Mouse (Mus musculus): ENCODE results near the gene Olfr763. TPM values are rescaled to one million over a fixed set of nuclear protein-coding genes. Genes with fewer than 3 reads are reported as not detected.

The Olfr763 gene
- not detected in 2 replicates for polyA plus RNA-seq (2015; fragmentation: Nextera tagmentation; extraction: Ambion mirVana)

- no peak for ATAC-seq
- H3K9me3 ChIP-seq (ENCODE audit: control insufficient read depth, low read length) = 0 out of 2 replicates have a peak, but pooled peaks cover 5% of the 10 kb centered on the region
- H3K4me3 ChIP-seq (ENCODE audit: low read length) = no peak within 1 kb of the TSS
- no peak within 1 kb of the TSS for H3K4me2 ChIP-seq (ENCODE audit: low read depth, low read length)
- H3K27ac ChIP-seq (ENCODE audit: low read length) = no peak within 1 kb of the TSS
- 71% methylated on average over 2 of the region's 2 CpGs for WGBS
- H3K27me3 ChIP-seq (replicated peaks; ENCODE audit: control insufficient read depth, insufficient read depth, low read length) = no peaks in the 10 kb centered on the region
- H3K36me3 ChIP-seq (ENCODE audit: control insufficient read depth, insufficient read depth, low read length) = no peaks in the 10 kb centered on the region
- H3K4me1 ChIP-seq (ENCODE audit: control insufficient read depth, insufficient read depth, low read length) = no peaks in the 10 kb centered on the region
- H3K9ac ChIP-seq (ENCODE audit: low read depth, low read length) = no peak within 1 kb of the TSS
These were observed at the start of gene Olfr763 for GRCm38 (mm10) chr10:129010288-129010841. TSS of gene Olfr763 (plus strand) at chr10:129010791.

GRCm38 (mm10) chr10:128964961-128965360 is 45.6 kb upstream of the Olfr763 start:
- Histone ChIP-seq H3K4me1 (ENCODE audit: control insufficient read depth, insufficient read depth, low read length) (peaks cover 27% of the 10 kb centered on the region; the same call in 1 of the 2 replicates), H3K9ac (ENCODE audit: low read depth, low read length) (no peak overlapping the region), H3K27ac (ENCODE audit: low read length) (no peak overlapping the region), H3K4me2 (ENCODE audit: low read depth, low read length) (no peak overlapping the region), H3K36me3 (ENCODE audit: control insufficient read depth, insufficient read depth, low read length) (no peaks in the 10 kb centered on the region), H3K27me3 (replicated peaks; ENCODE audit: control insufficient read depth, insufficient read depth, low read length) (no peaks in the 10 kb centered on the region), H3K4me3 (ENCODE audit: low read length) (no peak overlapping the region), H3K9me3 (ENCODE audit: control insufficient read depth, low read length) (no peaks in the 10 kb centered on the region)
- 0 out of 2 replicates have a peak, but pooled peaks have one; percentile 12 for ATAC-seq
- WGBS = 58% methylated on average over 2 of the region's 2 CpGs

- H3K27ac ChIP-seq (ENCODE audit: low read length) = peak overlapping the region; percentile 69; the same call in 1 of the 2 replicates
- no peak for ATAC-seq
These were observed 44.7 kb upstream of the Olfr763 start for GRCm38 (mm10) chr10:128965871-128966270.

GRCm38 (mm10) chr10:128968341-128968749 is 42.2 kb upstream of the Olfr763 start:
- ATAC-seq = peak; percentile 68
- no peak overlapping the region for H3K4me3 ChIP-seq (ENCODE audit: low read length)
- no peaks in the 10 kb centered on the region for H3K27me3 ChIP-seq (replicated peaks; ENCODE audit: control insufficient read depth, insufficient read depth, low read length)
- H3K36me3 ChIP-seq (ENCODE audit: control insufficient read depth, insufficient read depth, low read length) = no peaks in the 10 kb centered on the region
- no peak overlapping the region for H3K4me2 ChIP-seq (ENCODE audit: low read depth, low read length)
- WGBS = 25% methylated on average over 1 of the region's 1 CpGs
- H3K9me3 ChIP-seq (ENCODE audit: control insufficient read depth, low read length) = no peaks in the 10 kb centered on the region
- H3K9ac ChIP-seq (ENCODE audit: low read depth, low read length) = no peak overlapping the region
- H3K4me1 ChIP-seq (ENCODE audit: control insufficient read depth, insufficient read depth, low read length) = peaks cover 12% of the 10 kb centered on the region; the same call in 1 of the 2 replicates
- no peak overlapping the region for H3K27ac ChIP-seq (ENCODE audit: low read length)

More at GRCm38 (mm10) chr10:128965871-128966270, 44.7 kb upstream of the Olfr763 start:
- 63% methylated on average over 6 of the region's 6 CpGs for WGBS
- no peaks in the 10 kb centered on the region for H3K36me3 ChIP-seq (ENCODE audit: control insufficient read depth, insufficient read depth, low read length)
- no peak overlapping the region for H3K4me3 ChIP-seq (ENCODE audit: low read length)
- H3K9me3 ChIP-seq (ENCODE audit: control insufficient read depth, low read length) = no peaks in the 10 kb centered on the region
- H3K4me2 ChIP-seq (ENCODE audit: low read depth, low read length) = no peak overlapping the region
- H3K4me1 ChIP-seq (ENCODE audit: control insufficient read depth, insufficient read depth, low read length) = peaks cover 20% of the 10 kb centered on the region; the same call in 1 of the 2 replicates
- no peaks in the 10 kb centered on the region for H3K27me3 ChIP-seq (replicated peaks; ENCODE audit: control insufficient read depth, insufficient read depth, low read length)
- no peak overlapping the region for H3K9ac ChIP-seq (ENCODE audit: low read depth, low read length)

GRCm38 (mm10) chr10:128970740-128971250 is 39.8 kb upstream of the Olfr763 start:
- Histone ChIP-seq H3K4me1 (ENCODE audit: control insufficient read depth, insufficient read depth, low read length) (peaks cover 3% of the 10 kb centered on the region; the same call in 1 of the 2 replicates), H3K27ac (ENCODE audit: low read length) (no peak overlapping the region), H3K36me3 (ENCODE audit: control insufficient read depth, insufficient read depth, low read length) (no peaks in the 10 kb centered on the region), H3K27me3 (replicated peaks; ENCODE audit: control insufficient read depth, insufficient read depth, low read length) (no peaks in the 10 kb centered on the region), H3K9me3 (ENCODE audit: control insufficient read depth, low read length) (no peaks in the 10 kb centered on the region), H3K9ac (ENCODE audit: low read depth, low read length) (no peak overlapping the region), H3K4me2 (ENCODE audit: low read depth, low read length) (no peak overlapping the region), H3K4me3 (ENCODE audit: low read length) (no peak overlapping the region)
- WGBS = 39% methylated on average over 1 of the region's 1 CpGs
- ATAC-seq = no peak; the same call in 1 of the 2 replicates

GRCm38 (mm10) chr10:128972841-128973240 is 37.8 kb upstream of the Olfr763 start:
- H3K9me3 ChIP-seq (ENCODE audit: control insufficient read depth, low read length) = no peaks in the 10 kb centered on the region
- H3K27ac ChIP-seq (ENCODE audit: low read length) = no peak overlapping the region
- peaks cover 3% of the 10 kb centered on the region; the same call in 1 of the 2 replicates for H3K4me1 ChIP-seq (ENCODE audit: control insufficient read depth, insufficient read depth, low read length)
- H3K4me2 ChIP-seq (ENCODE audit: low read depth, low read length) = no peak overlapping the region
- no peak for ATAC-seq
- H3K36me3 ChIP-seq (ENCODE audit: control insufficient read depth, insufficient read depth, low read length) = no peaks in the 10 kb centered on the region
- no peak overlapping the region for H3K9ac ChIP-seq (ENCODE audit: low read depth, low read length)
- WGBS = 73% methylated on average over 4 of the region's 4 CpGs
- no peak overlapping the region for H3K4me3 ChIP-seq (ENCODE audit: low read length)
- H3K27me3 ChIP-seq (replicated peaks; ENCODE audit: control insufficient read depth, insufficient read depth, low read length) = no peaks in the 10 kb centered on the region

- WGBS = 52% methylated on average over 3 of the region's 3 CpGs
- Histone ChIP-seq H3K36me3 (ENCODE audit: control insufficient read depth, insufficient read depth, low read length) (no peaks in the 10 kb centered on the region), H3K4me3 (ENCODE audit: low read length) (no peak overlapping the region), H3K9ac (ENCODE audit: low read depth, low read length) (no peak overlapping the region), H3K9me3 (ENCODE audit: control insufficient read depth, low read length) (no peaks in the 10 kb centered on the region), H3K4me1 (ENCODE audit: control insufficient read depth, insufficient read depth, low read length) (no peaks in the 10 kb centered on the region), H3K27me3 (replicated peaks; ENCODE audit: control insufficient read depth, insufficient read depth, low read length) (no peaks in the 10 kb centered on the region), H3K4me2 (ENCODE audit: low read depth, low read length) (no peak overlapping the region), H3K27ac (ENCODE audit: low read length) (no peak overlapping the region)
- ATAC-seq = no peak
These were observed 34.2 kb upstream of the Olfr763 start for GRCm38 (mm10) chr10:128976395-128976794.

GRCm38 (mm10) chr10:128977522-128978114 is 33.0 kb upstream of the Olfr763 start:
- no peaks in the 10 kb centered on the region for H3K27me3 ChIP-seq (replicated peaks; ENCODE audit: control insufficient read depth, insufficient read depth, low read length)
- H3K9ac ChIP-seq (ENCODE audit: low read depth, low read length) = no peak overlapping the region
- no peak overlapping the region for H3K27ac ChIP-seq (ENCODE audit: low read length)
- H3K36me3 ChIP-seq (ENCODE audit: control insufficient read depth, insufficient read depth, low read length) = no peaks in the 10 kb centered on the region
- no peaks in the 10 kb centered on the region for H3K4me1 ChIP-seq (ENCODE audit: control insufficient read depth, insufficient read depth, low read length)
- peak; percentile 76 for ATAC-seq
- no peaks in the 10 kb centered on the region for H3K9me3 ChIP-seq (ENCODE audit: control insufficient read depth, low read length)
- WGBS = 23% methylated on average over 9 of the region's 9 CpGs
- no peak overlapping the region for H3K4me3 ChIP-seq (ENCODE audit: low read length)
- no peak overlapping the region for H3K4me2 ChIP-seq (ENCODE audit: low read depth, low read length)

GRCm38 (mm10) chr10:128980644-128981365 is 29.8 kb upstream of the Olfr763 start:
- Histone ChIP-seq H3K36me3 (ENCODE audit: control insufficient read depth, insufficient read depth, low read length) (no peaks in the 10 kb centered on the region), H3K27me3 (replicated peaks; ENCODE audit: control insufficient read depth, insufficient read depth, low read length) (no peaks in the 10 kb centered on the region), H3K4me1 (ENCODE audit: control insufficient read depth, insufficient read depth, low read length) (no peaks in the 10 kb centered on the region), H3K27ac (ENCODE audit: low read length) (no peak overlapping the region), H3K4me2 (ENCODE audit: low read depth, low read length) (no peak overlapping the region), H3K9ac (ENCODE audit: low read depth, low read length) (no peak overlapping the region), H3K4me3 (ENCODE audit: low read length) (no peak overlapping the region), H3K9me3 (ENCODE audit: control insufficient read depth, low read length) (no peaks in the 10 kb centered on the region)
- peak; percentile 38; the same call in 1 of the 2 replicates for ATAC-seq
- 61% methylated on average over 3 of the region's 3 CpGs for WGBS

Data from intestine, embryonic 16.5 days (tissue).